Mouse (Mus musculus): ENCODE results near the gene Slc25a4. TPM values are rescaled to one million over a fixed set of nuclear protein-coding genes. Genes with fewer than 3 reads are reported as not detected.

Slc25a4 gene
- 100 to 1,000 TPM; 161 to 525 TPM for polyA plus RNA-seq (2012; fragmentation: generic; extraction: Trizol)

GRCm38 (mm10) chr8:46210404-46211315 is at the start of gene Slc25a4:
Slc25a4 (minus strand) TSS chr8:46211284.

Other genes starting within 250 kb of the Slc25a4 start
- 1 to 10 TPM in 1 of 2 experiments, under 1 TPM in 1; 0.16 to 2.1 TPM for gene 1700029J07Rik, start 236.0 kb downstream of the Slc25a4 start, polyA plus RNA-seq (2012; fragmentation: generic; extraction: Trizol)
- 10 to 100 TPM in 1 of 2 experiments, 1 to 10 TPM in 1; 3.7 to 18.7 TPM for gene Ufsp2, start 235.8 kb downstream of the Slc25a4 start, polyA plus RNA-seq (2012; fragmentation: generic; extraction: Trizol)
- gene Lrp2bp, start 212.0 kb downstream of the Slc25a4 start, polyA plus RNA-seq (2012; fragmentation: generic; extraction: Trizol): under 1 TPM; 0.02 to 0.05 TPM
- gene Ankrd37, start 205.6 kb downstream of the Slc25a4 start, polyA plus RNA-seq (2012; fragmentation: generic; extraction: Trizol): 1 to 10 TPM; 1.5 to 1.8 TPM
- gene Cfap97, start 59.5 kb downstream of the Slc25a4 start, polyA plus RNA-seq (2012; fragmentation: generic; extraction: Trizol): 1 to 10 TPM in 1 of 2 experiments, under 1 TPM in 1; 0.23 to 3.0 TPM
- 1 to 10 TPM; 1.8 to 7.5 TPM for gene Snx25, start 59.1 kb downstream of the Slc25a4 start, polyA plus RNA-seq (2012; fragmentation: generic; extraction: Trizol)
- gene Helt, start 83.4 kb upstream of the Slc25a4 start, polyA plus RNA-seq (2012; fragmentation: generic; extraction: Trizol): under 1 TPM in 1 of 2 experiments, not detected in 1; 0.09 TPM